ENCODE assay signal across 8 mouse cellular contexts in the genomic region with DNA sequence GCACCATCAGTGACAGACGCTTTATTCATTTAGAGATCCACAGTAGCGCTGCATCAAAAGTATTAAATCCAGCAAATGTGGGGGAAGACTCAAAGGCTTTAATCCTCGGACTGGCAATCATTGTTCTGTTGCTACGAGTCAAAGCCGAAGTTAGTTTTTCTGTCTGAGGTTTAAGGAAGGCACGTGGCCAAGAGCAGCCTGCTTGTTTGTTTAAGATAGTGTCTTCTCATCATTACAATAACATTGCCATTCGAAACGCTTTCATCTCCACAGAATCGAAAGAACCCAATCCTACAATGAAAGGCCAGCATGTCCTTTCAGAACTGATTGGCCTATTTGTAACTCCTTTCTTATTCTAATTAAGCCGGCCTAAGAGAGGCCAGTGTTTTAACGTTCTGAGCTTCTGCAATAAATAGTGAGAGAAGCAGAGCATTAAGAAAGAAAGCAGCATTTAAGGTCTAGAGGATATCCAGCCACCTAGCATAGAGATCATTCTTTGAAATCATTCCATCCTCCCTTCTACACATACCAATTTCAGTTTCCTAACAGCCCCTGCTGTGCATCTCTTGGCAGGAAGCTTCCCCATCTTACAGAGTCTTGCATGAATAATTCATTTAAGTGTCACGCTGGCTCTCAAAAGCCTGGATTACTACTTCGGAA.
DNase-seq lines count a peak whose midpoint lies in the region; ATAC-seq and TF ChIP-seq lines count a peak whose summit lies in the region.

No protein-coding gene starts in this region.

- H3K27ac ChIP-seq in embryonic facial prominence, embryonic 13.5 days = no peak overlapping the region

- no peak for TF ChIP-seq POLR2A in brain, embryonic 14.5 days (IDR thresholded peaks at IDR 0.05; ENCODE audit: borderline replicate concordance, extremely low read depth, insufficient read depth, insufficient read length, poor library complexity, severe bottlenecking)

- H3K4me2 ChIP-seq in embryonic facial prominence, embryonic 13.5 days = peak overlapping the region; percentile 46

- H3K9me3 ChIP-seq in embryonic facial prominence, embryonic 13.5 days = no peaks in the 10 kb centered on the region

- H3K36me3 ChIP-seq in embryonic facial prominence, embryonic 13.5 days = no peaks in the 10 kb centered on the region

- WGBS in embryonic facial prominence, embryonic 13.5 days = 5% methylated on average over 13 of the region's 13 CpGs

- H3K9ac ChIP-seq in embryonic facial prominence, embryonic 13.5 days = 0 out of 2 replicates have a peak overlapping the region, but pooled peaks have one; percentile 2

- DNase-seq in layer of hippocampus, adult 18-20 months (ENCODE audit: low spot score in 2 of 2) = peak; percentile 6 to 43
- no peak for DNase-seq in layer of hippocampus, adult 9-10 months (ENCODE audit: low spot score)
- peak; percentile 91 for DNase-seq in brain, embryonic 14.5 days (ENCODE audit: low read depth)
- DNase-seq in mesoderm, embryonic 11.5 days (ENCODE audit: low read depth, low spot score) = peak; percentile 30
- no peak for DNase-seq in gastrocnemius, postnatal 25 days
- no peak for DNase-seq in spleen, postnatal 10 days (ENCODE audit: low spot score in 2 of 2)
- no peak for DNase-seq in lung, postnatal 36 days

- peaks cover 17% of the 10 kb centered on the region for H3K27me3 ChIP-seq in embryonic facial prominence, embryonic 13.5 days

- peaks cover 19% of the 10 kb centered on the region for H3K4me1 ChIP-seq in embryonic facial prominence, embryonic 13.5 days

- TF ChIP-seq CTCF in brain, embryonic 14.5 days (IDR thresholded peaks at IDR 0.05; ENCODE audit: borderline replicate concordance, extremely low read depth, insufficient read depth, insufficient read length) = no peak

- ATAC-seq in embryonic facial prominence, embryonic 13.5 days (ENCODE audit: insufficient number of reproducible peaks, insufficient read depth, low FRiP score, low TSS enrichment, low read depth) = no peak

- H3K4me3 ChIP-seq in embryonic facial prominence, embryonic 13.5 days = peak overlapping the region; percentile 2; the same call in 1 of the 2 replicates

Comparison
In these comparisons a context has a peak if more than half of its experiments do, and no peak if none do; other contexts are left out.
1. DNase-seq: peak in layer of hippocampus, adult 18-20 months (2 of 2), brain, embryonic 14.5 days (single experiment) and mesoderm, embryonic 11.5 days (single experiment); none in layer of hippocampus, adult 9-10 months (single experiment), gastrocnemius, postnatal 25 days (single experiment), spleen, postnatal 10 days (0 of 2) and lung, postnatal 36 days (single experiment).